Mouse (Mus musculus): ENCODE measurements around the gene Gm43064.

GRCm38 (mm10) chr3:103782844-103783609, 26.3 kb upstream of the Gm43064 start:
- TF ChIP-seq CTCF (IDR thresholded peaks at IDR 0.05; ENCODE audit: low read depth) = no peak
- TF ChIP-seq EP300 (IDR thresholded peaks at IDR 0.05; ENCODE audit: low read depth) = no peak
